Mouse (Mus musculus) cerebellum, adult 2 months (tissue): ENCODE data around the gene Inava.

ENCODE experiments used
- CTCF ChIP-seq: fragments of 200-500 bp; IDR thresholded peaks from 2 replicates; pipeline ENCODE4 v1.5.1; 2011; ENCODE audit warnings: low read depth, mild to moderate bottlenecking, control low read depth, low read length, moderate library complexity, borderline replicate concordance; ENCODE audit not compliant: insufficient read depth
- POLR2A ChIP-seq: fragments of 200-500 bp; IDR thresholded peaks from 2 replicates; pipeline ENCODE4 v1.6.1; 2011; ENCODE audit warnings: low read length, control low read depth, borderline replicate concordance; ENCODE audit not compliant: insufficient read depth

DNA sequence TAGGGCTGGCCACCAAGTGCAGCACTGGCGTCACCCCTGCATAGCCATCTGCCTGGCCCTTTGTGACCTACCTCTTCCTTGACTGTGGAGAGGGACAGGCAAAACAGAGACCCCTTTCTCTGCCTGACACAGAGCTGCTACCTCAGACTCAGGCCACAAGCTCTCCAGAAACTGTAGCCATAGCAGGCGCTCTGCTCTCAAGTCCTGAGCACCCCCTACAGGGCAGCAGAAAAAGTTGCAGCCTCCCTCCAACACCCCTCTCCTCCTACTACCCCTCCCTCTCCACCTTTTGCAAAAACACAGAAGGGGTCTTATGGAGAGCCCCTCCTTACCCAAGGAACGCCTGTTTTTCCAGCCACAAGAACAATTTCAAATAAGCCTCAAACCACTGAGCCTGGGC is 21.3 kb downstream of the Inava start, which contains the start of gene Mroh3:
- TF ChIP-seq CTCF (peak; percentile 47; the same call in 1 of the 2 replicates), POLR2A (no peak)
